Mouse (Mus musculus) MEL (cell line): ENCODE measurements around the gene Pcnx. TPM values are rescaled to one million over a fixed set of nuclear protein-coding genes. Genes with fewer than 3 reads are reported as not detected.
A peak's percentile ranks its signal among the peaks of the same experiment; 100 is the strongest.

Experiments
- DNase-seq: peaks from one replicate; pipeline ENCODE4 v3.0.0; 2011; ENCODE audit warnings: low read depth, low spot score
- H3K27ac ChIP-seq: 2 replicates; pipeline ENCODE4 v1.5.1; 2012; ENCODE audit warnings: low read depth, mild to moderate bottlenecking, control low read depth, low read length, moderate library complexity; ENCODE audit not compliant: control insufficient read depth
- H3K27me3 ChIP-seq, 2 experiments: fragments of 150-350 bp in 1 of 2; sonication (generic) in 1 of 2; 2 replicates each; pipeline ENCODE4 v1.6.1; 2012; ENCODE audit warnings: low read length in 2 of 2, mild to moderate bottlenecking in 2 of 2, improper control_type of control experiment in 1 of 2, moderate library complexity in 1 of 2; ENCODE audit not compliant: insufficient read depth in 2 of 2, control insufficient read depth in 1 of 2
- H3K36me3 ChIP-seq, 2 experiments: 2 replicates each; pipeline ENCODE4 v1.6.1; 2012 to 2014; ENCODE audit warnings: low read length in 2 of 2, improper control_type of control experiment in 1 of 2, inconsistent platforms in 1 of 2, mild to moderate bottlenecking in 1 of 2; ENCODE audit not compliant: insufficient read depth in 2 of 2, control insufficient read depth in 1 of 2
- H3K4me1 ChIP-seq, 2 experiments: fragments of 150-350 bp in 1 of 2; sonication (generic) in 1 of 2; 2 replicates each; pipeline ENCODE4 v1.6.1; 2012; ENCODE audit warnings: low read length in 2 of 2, improper control_type of control experiment in 1 of 2, mild to moderate bottlenecking in 1 of 2; ENCODE audit not compliant: insufficient read depth in 2 of 2, control insufficient read depth in 1 of 2
- H3K4me3 ChIP-seq, 2 experiments: fragments of 150-350 bp in 1 of 2; sonication (generic) in 1 of 2; 2 replicates each; pipeline ENCODE4 v1.5.1; 2012; ENCODE audit warnings: low read depth in 2 of 2, low read length in 2 of 2, mild to moderate bottlenecking in 2 of 2, moderate library complexity in 2 of 2, control low read depth in 1 of 2, improper control_type of control experiment in 1 of 2; ENCODE audit not compliant: control insufficient read depth in 1 of 2, insufficient read depth in 1 of 2
- H3K79me2 ChIP-seq: 2 replicates; pipeline ENCODE4 v1.6.1; 2012; ENCODE audit warnings: mild to moderate bottlenecking, low read length, moderate library complexity; ENCODE audit not compliant: control insufficient read depth, poor library complexity, insufficient read depth
- H3K9ac ChIP-seq: 2 replicates; pipeline ENCODE4 v1.6.1; 2012; ENCODE audit warnings: low read depth, mild to moderate bottlenecking, control low read depth, low read length, moderate library complexity; ENCODE audit not compliant: control insufficient read depth, poor library complexity, severe bottlenecking
- H3K9me3 ChIP-seq: fragments of 150-350 bp; sonication (generic); replicated peaks from 2 replicates; pipeline ENCODE4 v1.6.1; 2012; ENCODE audit warnings: mild to moderate bottlenecking, low read length, improper control_type of control experiment, moderate library complexity; ENCODE audit not compliant: insufficient read depth
- CTCF ChIP-seq, 3 experiments: IDR thresholded peaks in 2 of 3; conservative IDR thresholded peaks in 1 of 3; 2 replicates each; pipeline ENCODE4 v1.5.1; 2011 to 2012; ENCODE audit warnings: low read length in 3 of 3, low read depth in 2 of 3, mild to moderate bottlenecking in 2 of 3, improper control_type of control experiment in 1 of 3, inconsistent platforms in 1 of 3, mixed read lengths in 1 of 3, moderate library complexity in 1 of 3; ENCODE audit not compliant: control insufficient read depth in 1 of 3, insufficient read depth in 1 of 3, poor library complexity in 1 of 3, severe bottlenecking in 1 of 3
- ELF1 ChIP-seq: IDR thresholded peaks from 2 replicates; pipeline ENCODE4 v1.6.1; 2014; ENCODE audit warnings: low read depth, mild to moderate bottlenecking, inconsistent platforms, low read length, improper control_type of control experiment, moderate library complexity
- JUND ChIP-seq: IDR thresholded peaks from 2 replicates; pipeline ENCODE4 v1.6.1; 2011; ENCODE audit warnings: low read depth, mild to moderate bottlenecking, improper control_type of control experiment, low read length
- MAZ ChIP-seq: IDR thresholded peaks from 2 replicates; pipeline ENCODE4 v1.6.1; 2012; ENCODE audit warnings: low read depth, mild to moderate bottlenecking, inconsistent platforms, low read length, improper control_type of control experiment
- MXI1 ChIP-seq: IDR thresholded peaks from 2 replicates; pipeline ENCODE4 v1.6.1; 2011; ENCODE audit warnings: mild to moderate bottlenecking, low read depth, low read length, improper control_type of control experiment
- MYC ChIP-seq: IDR thresholded peaks from 2 replicates; pipeline ENCODE4 v1.6.1; 2011; ENCODE audit warnings: low read depth, mild to moderate bottlenecking, low read length, improper control_type of control experiment, moderate library complexity
- NELFE ChIP-seq: IDR thresholded peaks from 2 replicates; pipeline ENCODE4 v1.6.1; 2011; ENCODE audit warnings: low read depth, low read length, improper control_type of control experiment
- POLR2AphosphoS2 ChIP-seq: IDR thresholded peaks from 2 replicates; pipeline ENCODE4 v1.6.1; 2011; ENCODE audit warnings: low read length, improper control_type of control experiment
- SIN3A ChIP-seq: IDR thresholded peaks from 2 replicates; pipeline ENCODE4 v1.6.1; 2012; ENCODE audit warnings: low read length, improper control_type of control experiment, inconsistent platforms
- SMC3 ChIP-seq: IDR thresholded peaks from 2 replicates; pipeline ENCODE4 v1.6.1; 2011; ENCODE audit warnings: low read depth, low read length, improper control_type of control experiment
- UBTF ChIP-seq: IDR thresholded peaks from 2 replicates; pipeline ENCODE4 v1.6.1; 2012; ENCODE audit warnings: low read depth, mild to moderate bottlenecking, inconsistent platforms, low read length, improper control_type of control experiment, moderate library complexity, borderline replicate concordance; ENCODE audit not compliant: insufficient read depth
- ZMIZ1 ChIP-seq: IDR thresholded peaks from 2 replicates; pipeline ENCODE4 v1.6.1; 2012; ENCODE audit warnings: low read depth, mild to moderate bottlenecking, inconsistent platforms, low read length, improper control_type of control experiment, moderate library complexity
- ZNF384 ChIP-seq: IDR thresholded peaks from 2 replicates; pipeline ENCODE4 v1.6.1; 2012; ENCODE audit warnings: low read depth, mild to moderate bottlenecking, inconsistent platforms, low read length, improper control_type of control experiment
- polyA plus RNA-seq, 2 experiments: library from polyadenylated mRNA; stranded (reverse) in 1 of 2; unstranded in 1 of 2; fragments of >175 nt in 1 of 2; fragments of >200 nt in 1 of 2; gene quantifications; 2 replicates each; pipeline versions ENCODE4 v1.2.1 to v1.2.4; 2012; ENCODE audit warnings: low replicate concordance in 2 of 2, low read depth in 1 of 2; ENCODE audit not compliant: insufficient read length in 2 of 2, insufficient read depth in 1 of 2, missing spikeins in 1 of 2
- total RNA-seq: library from RNA; depleted of rRNA; stranded (reverse); fragments of 300-350 nt; gene quantifications from 2 replicates; pipeline ENCODE4 v1.2.3, GENCODE M21; 2012

Gene Pcnx
- total and polyA plus RNA-seq, 3 experiments: 8.9 to 140 (median 20.6) TPM

DNA sequence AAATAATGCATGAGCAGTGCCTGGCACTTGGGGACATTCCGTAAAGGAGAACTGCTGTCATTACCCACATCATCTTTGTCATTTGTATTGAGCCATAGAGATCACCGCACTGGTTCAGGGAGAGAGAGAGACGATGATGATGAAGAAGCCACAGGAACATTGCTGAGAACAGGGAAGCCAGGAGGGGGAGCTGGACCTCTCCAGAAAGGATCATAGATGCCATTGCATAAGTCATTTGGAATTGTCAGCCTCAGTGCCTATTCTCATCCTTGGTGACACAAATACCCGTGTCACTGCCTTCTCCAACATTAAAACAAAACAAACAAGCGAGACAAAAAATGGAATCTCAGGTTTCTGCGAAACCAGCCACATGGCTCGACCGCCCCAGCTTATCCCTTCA is 23.7 kb upstream of the Pcnx start:
- Histone ChIP-seq H3K27ac (no peak overlapping the region), H3K4me1 (no peaks in the 10 kb centered on the region), H3K9me3 (no peaks in the 10 kb centered on the region), H3K36me3 (no peaks in the 10 kb centered on the region), H3K9ac (no peak overlapping the region), H3K4me3 (no peak overlapping the region), H3K27me3 (peaks cover 0 to 10% of the 10 kb centered on the region in 2 experiments; a peak in 3 of 4 replicates), H3K79me2 (no peaks in the 10 kb centered on the region)
- 0 out of 2 replicates have a peak, but pooled peaks have one; percentile 7 for TF ChIP-seq SMC3
- no peak for TF ChIP-seq SIN3A
- DNase-seq: no peak

DNA sequence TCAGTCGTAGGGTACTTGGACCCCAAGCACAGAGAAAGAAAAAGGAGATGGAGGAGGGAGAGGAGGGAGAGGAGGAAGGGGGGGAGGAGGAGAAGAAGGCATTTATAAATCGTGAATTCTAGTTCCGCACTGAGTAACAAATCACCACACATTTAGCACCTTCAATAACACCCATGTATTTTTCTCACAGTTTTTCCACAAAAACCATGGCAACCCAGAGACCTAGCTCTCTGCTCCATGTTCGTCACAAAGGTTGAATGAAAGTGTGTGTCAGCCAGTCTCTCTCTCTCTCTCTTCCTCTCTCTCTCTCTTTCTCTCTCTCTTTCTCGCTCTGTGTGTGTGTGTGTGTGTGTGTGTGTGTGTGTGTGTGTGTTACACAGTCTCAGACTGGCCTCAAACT is 22.4 kb upstream of the Pcnx start:
- Histone ChIP-seq H3K4me3 (no peak overlapping the region), H3K27me3 (peaks cover 0 to 10% of the 10 kb centered on the region in 2 experiments; a peak in 3 of 4 replicates), H3K9ac (no peak overlapping the region), H3K4me1 (peaks cover 0 to 5% of the 10 kb centered on the region in 2 experiments; a peak in 2 of 4 replicates), H3K27ac (no peak overlapping the region), H3K9me3 (no peaks in the 10 kb centered on the region), H3K79me2 (no peaks in the 10 kb centered on the region), H3K36me3 (no peaks in the 10 kb centered on the region)
- TF ChIP-seq ELF1: no peak
- no peak for TF ChIP-seq NELFE
- no peak for TF ChIP-seq ZMIZ1
- no peak for TF ChIP-seq JUND
- TF ChIP-seq CTCF (IDR thresholded peaks at IDR 0.05 in 2 of 3, conservative IDR thresholded peaks at IDR 0.05 in 1 of 3; ENCODE audit: control insufficient read depth in 1 of 3, insufficient read depth in 1 of 3, low read depth in 2 of 3, low read length in 3 of 3, poor library complexity in 1 of 3, severe bottlenecking in 1 of 3): no peak
- TF ChIP-seq UBTF: no peak
- TF ChIP-seq MXI1: no peak
- no peak for TF ChIP-seq ZNF384
- TF ChIP-seq MYC: no peak
- no peak for TF ChIP-seq POLR2AphosphoS2
- DNase-seq: no peak

DNA sequence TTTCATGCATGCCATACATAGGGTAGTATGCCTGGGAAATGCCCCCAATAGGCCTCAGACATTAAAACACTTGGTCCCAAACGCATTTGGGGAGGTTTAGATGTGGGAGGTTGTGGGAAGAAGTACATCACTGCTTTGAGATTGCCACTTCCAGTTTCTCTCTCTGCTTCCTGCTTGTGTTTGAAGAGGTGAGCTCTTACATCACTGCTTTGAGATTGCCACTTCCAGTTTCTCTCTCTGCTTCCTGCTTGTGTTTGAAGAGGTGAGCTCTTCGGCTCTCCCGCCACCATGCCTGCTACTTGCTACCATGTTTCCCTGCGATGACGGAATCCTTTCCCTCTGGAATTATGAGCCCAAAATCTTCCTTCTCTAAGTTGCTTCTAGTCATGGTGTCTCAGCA is 20.2 kb upstream of the Pcnx start:
- DNase-seq: no peak
- H3K9me3 ChIP-seq: no peaks in the 10 kb centered on the region
- no peaks in the 10 kb centered on the region for H3K79me2 ChIP-seq
- H3K4me1 ChIP-seq: peaks cover 0 to 6% of the 10 kb centered on the region in 2 experiments; a peak in 2 of 4 replicates
- no peak overlapping the region for H3K9ac ChIP-seq
- no peak for TF ChIP-seq MAZ
- TF ChIP-seq, all 39 proteins: peak for 0
- Histone ChIP-seq H3K36me3 (no peaks in the 10 kb centered on the region), H3K27me3 (peaks cover 0 to 10% of the 10 kb centered on the region in 2 experiments; a peak in 3 of 4 replicates), H3K27ac (no peak overlapping the region), H3K4me3 (no peak overlapping the region)
